Mouse (Mus musculus) heart, embryonic 12.5 days (tissue): ENCODE measurements around the gene Fndc3b. TPM values are rescaled to one million over a fixed set of nuclear protein-coding genes. Genes with fewer than 3 reads are reported as not detected.

ENCODE experiments used
- ATAC-seq: fragments of 200-750 bp; cut with Nextera tagmentation; 2 replicates; pipeline ENCODE4 v1.8.0; 2017; ENCODE audit warnings: moderate TSS enrichment, moderate library complexity; ENCODE audit not compliant: insufficient number of reproducible peaks, low FRiP score
- H3K27ac ChIP-seq: fragments of 300-500 bp; sonication (generic); 2 replicates; pipeline ENCODE4 v1.5.1; 2016; ENCODE audit warnings: mild to moderate bottlenecking, moderate library complexity; ENCODE audit not compliant: poor library complexity, severe bottlenecking
- H3K27me3 ChIP-seq: fragments of 300-500 bp; sonication (generic); replicated peaks from 2 replicates; pipeline ENCODE4 v1.6.1; 2016; ENCODE audit warnings: mild to moderate bottlenecking, moderate library complexity
- H3K36me3 ChIP-seq: fragments of 300-500 bp; sonication (generic); 2 replicates; pipeline ENCODE4 v1.6.1; 2016; ENCODE audit warnings: mild to moderate bottlenecking, moderate library complexity
- H3K4me1 ChIP-seq: fragments of 300-500 bp; sonication (generic); replicated peaks from 2 replicates; pipeline ENCODE4 v1.6.1; 2016; ENCODE audit warnings: mild to moderate bottlenecking
- H3K4me2 ChIP-seq: fragments of 300-500 bp; sonication (generic); 2 replicates; pipeline ENCODE4 v1.6.1; 2016; ENCODE audit warnings: mild to moderate bottlenecking, moderate library complexity
- H3K4me3 ChIP-seq: fragments of 300-500 bp; sonication (generic); 2 replicates; pipeline ENCODE4 v1.5.1; 2016; ENCODE audit warnings: mild to moderate bottlenecking
- H3K9ac ChIP-seq: fragments of 300-500 bp; sonication (generic); 2 replicates; pipeline ENCODE4 v1.6.1; 2016; ENCODE audit warnings: mild to moderate bottlenecking, moderate library complexity
- H3K9me3 ChIP-seq: fragments of 300-500 bp; sonication (generic); replicated peaks from 2 replicates; pipeline ENCODE4 v1.6.1; 2016; ENCODE audit warnings: mild to moderate bottlenecking, moderate library complexity
- WGBS: fragments of 180-500 bp; shearing (Covaris S2); methylation state at CpG from one replicate; pipeline ENCODE4 v1.1.7; 2016; 5-methylcytosine and 5-hydroxymethylcytosine counted together
- polyA plus RNA-seq: library from polyadenylated mRNA; unstranded; fragments of >200 nt; fragmentation: Nextera tagmentation; extraction: Ambion mirVana; gene quantifications from 2 replicates; pipeline ENCODE4 v1.2.1, GENCODE M21; 2016

Gene Fndc3b
- polyA plus RNA-seq, 1 experiment from 2014 or later, result 36.8 TPM

GRCm38 (mm10) chr3:27621176-27621575, 89.9 kb downstream of the Fndc3b start:
- Histone ChIP-seq H3K4me1 (peaks cover 61% of the 10 kb centered on the region), H3K9me3 (no peaks in the 10 kb centered on the region), H3K4me2 (no peak overlapping the region), H3K27me3 (no peaks in the 10 kb centered on the region), H3K4me3 (no peak overlapping the region), H3K27ac (no peak overlapping the region), H3K9ac (no peak overlapping the region), H3K36me3 (peaks cover 13% of the 10 kb centered on the region)
- 67% methylated on average over 4 of the region's 4 CpGs for WGBS
- ATAC-seq, result no peak

DNA sequence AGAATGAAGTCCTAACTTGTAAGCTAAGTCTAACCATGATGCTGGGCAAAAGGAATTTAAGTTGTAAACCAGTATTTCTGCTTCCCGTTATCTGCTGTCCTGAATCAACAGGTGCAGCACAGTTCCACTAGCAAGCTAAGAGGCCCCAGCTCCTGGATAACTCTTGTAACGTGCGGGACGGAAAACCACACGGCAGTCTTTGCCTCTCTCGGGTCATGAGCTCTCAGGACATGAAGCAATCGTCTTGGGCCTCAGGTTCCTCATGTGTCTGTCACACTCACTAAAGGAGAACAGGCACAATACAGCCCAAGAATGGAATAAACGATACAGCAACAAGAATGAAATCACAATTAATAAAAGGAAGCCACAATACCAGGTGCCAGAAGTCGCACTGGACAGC, 93.4 kb downstream of the Fndc3b start:
- Histone ChIP-seq H3K9ac (0 out of 2 replicates have a peak overlapping the region, but pooled peaks have one; percentile 7), H3K27ac (no peak overlapping the region), H3K9me3 (no peaks in the 10 kb centered on the region), H3K4me2 (no peak overlapping the region; the same call in 1 of the 2 replicates), H3K4me3 (no peak overlapping the region), H3K36me3 (peaks cover 17% of the 10 kb centered on the region), H3K4me1 (peaks cover 57% of the 10 kb centered on the region), H3K27me3 (no peaks in the 10 kb centered on the region)
- 68% methylated on average over 9 of the region's 9 CpGs for WGBS
- no peak for ATAC-seq

DNA sequence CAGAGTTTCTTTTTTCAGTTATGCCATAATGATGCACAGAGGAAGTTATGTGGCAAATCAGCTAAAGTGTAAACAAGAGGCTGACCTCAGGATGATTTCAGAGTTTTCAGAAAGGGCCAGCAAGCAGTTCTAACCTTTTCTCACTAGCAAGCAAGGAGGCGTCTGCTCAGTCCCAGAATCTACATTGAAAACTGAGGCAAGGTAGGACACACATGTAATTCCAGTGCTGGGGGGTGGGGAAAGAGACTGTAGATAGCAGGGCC, 93.9 kb downstream of the Fndc3b start:
- Histone ChIP-seq H3K9ac (no peak overlapping the region), H3K27ac (0 out of 2 replicates have a peak overlapping the region, but pooled peaks have one; percentile 44), H3K4me3 (no peak overlapping the region), H3K36me3 (peaks cover 17% of the 10 kb centered on the region), H3K27me3 (no peaks in the 10 kb centered on the region), H3K9me3 (no peaks in the 10 kb centered on the region), H3K4me1 (peaks cover 56% of the 10 kb centered on the region), H3K4me2 (no peak overlapping the region; the same call in 1 of the 2 replicates)
- no peak for ATAC-seq
- 66% methylated on average over 1 of the region's 1 CpGs for WGBS

- H3K9me3 ChIP-seq, result no peaks in the 10 kb centered on the region
- H3K27ac ChIP-seq, result peak overlapping the region; percentile 44
- H3K27me3 ChIP-seq, result no peaks in the 10 kb centered on the region
- no peak overlapping the region for H3K9ac ChIP-seq
- H3K4me2 ChIP-seq, result peak overlapping the region; percentile 35
- H3K4me1 ChIP-seq, result peaks cover 57% of the 10 kb centered on the region
- no peak overlapping the region for H3K4me3 ChIP-seq
- 29% methylated on average over 19 of the region's 19 CpGs for WGBS
- H3K36me3 ChIP-seq, result peaks cover 17% of the 10 kb centered on the region
- ATAC-seq, result peak; percentile 54; the same call in 1 of the 2 replicates
Measured at GRCm38 (mm10) chr3:27616421-27617236, 94.5 kb downstream of the Fndc3b start.

DNA sequence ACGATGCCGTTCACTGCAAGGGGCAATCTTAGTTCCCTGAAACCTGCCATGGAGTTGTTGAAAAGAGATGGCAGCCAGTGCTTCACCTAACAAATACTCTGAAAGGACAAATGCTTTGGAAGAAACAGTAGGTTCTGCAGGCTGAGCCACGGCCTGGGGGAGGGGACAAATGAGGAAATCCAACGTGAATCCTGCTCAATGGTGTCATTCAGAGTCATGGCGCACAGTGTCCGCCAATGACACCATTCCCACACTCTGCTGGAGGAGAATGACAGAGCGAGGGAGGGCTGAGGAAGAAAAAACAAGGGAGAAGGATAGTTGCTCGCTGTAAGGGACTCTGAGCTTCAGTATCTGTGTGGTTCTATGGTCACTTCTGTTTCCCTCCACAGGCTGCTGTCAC, 95.6 kb downstream of the Fndc3b start:
- Histone ChIP-seq H3K36me3 (peaks cover 17% of the 10 kb centered on the region), H3K4me2 (no peak overlapping the region), H3K27ac (no peak overlapping the region), H3K4me3 (no peak overlapping the region), H3K27me3 (no peaks in the 10 kb centered on the region), H3K4me1 (peaks cover 65% of the 10 kb centered on the region), H3K9me3 (no peaks in the 10 kb centered on the region), H3K9ac (no peak overlapping the region)
- 72% methylated on average over 8 of the region's 8 CpGs for WGBS
- no peak for ATAC-seq

DNA sequence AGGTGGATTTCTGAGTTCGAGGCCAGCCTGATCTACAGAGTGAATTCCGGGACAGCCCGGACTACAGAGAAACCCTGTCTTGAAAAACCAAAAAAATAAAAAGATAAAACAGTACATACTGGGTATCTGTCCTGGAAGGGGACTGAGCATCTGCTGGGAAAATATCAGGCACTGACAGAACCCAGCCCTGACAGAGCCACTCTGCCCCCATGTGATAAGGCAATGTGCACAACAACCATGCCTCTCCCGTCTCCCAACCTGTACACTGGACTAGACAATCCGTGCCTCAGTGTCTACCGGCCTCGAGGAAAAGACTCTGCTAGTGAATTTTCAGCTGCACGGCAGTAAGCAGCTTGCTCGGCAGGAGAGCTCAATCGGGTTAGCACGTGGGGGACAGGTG, 97.3 kb downstream of the Fndc3b start:
- no peaks in the 10 kb centered on the region for H3K27me3 ChIP-seq
- H3K4me3 ChIP-seq, result no peak overlapping the region
- no peak overlapping the region for H3K4me2 ChIP-seq
- H3K9me3 ChIP-seq, result no peaks in the 10 kb centered on the region
- WGBS, result 84% methylated on average over 11 of the region's 11 CpGs
- peaks cover 65% of the 10 kb centered on the region for H3K4me1 ChIP-seq
- H3K36me3 ChIP-seq, result peaks cover 9% of the 10 kb centered on the region; the same call in 1 of the 2 replicates
- H3K9ac ChIP-seq, result no peak overlapping the region
- no peak for ATAC-seq
- no peak overlapping the region for H3K27ac ChIP-seq

DNA sequence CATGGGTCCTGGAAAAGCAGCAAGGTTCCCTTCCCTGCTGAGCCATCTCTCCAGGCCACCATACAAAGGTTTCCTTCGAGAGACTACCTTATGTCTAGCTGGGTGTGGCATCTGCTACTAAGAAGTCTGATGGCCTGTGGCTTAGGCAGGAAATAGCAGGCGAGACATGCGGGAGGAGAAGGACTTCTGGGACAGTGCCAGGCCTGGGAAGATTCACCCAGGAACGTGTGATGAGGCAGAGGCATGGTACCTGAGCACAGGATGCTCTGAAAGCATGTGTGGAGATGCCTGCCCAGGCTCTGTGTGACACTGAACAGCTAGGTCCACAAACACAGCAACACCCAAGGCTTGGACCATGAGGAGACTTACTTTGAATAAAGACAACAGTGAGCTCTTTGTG, 98.1 kb downstream of the Fndc3b start:
- H3K27ac ChIP-seq, result no peak overlapping the region
- no peak overlapping the region for H3K4me3 ChIP-seq
- peaks cover 63% of the 10 kb centered on the region for H3K4me1 ChIP-seq
- no peak overlapping the region for H3K9ac ChIP-seq
- H3K36me3 ChIP-seq, result peaks cover 9% of the 10 kb centered on the region; the same call in 1 of the 2 replicates
- H3K4me2 ChIP-seq, result no peak overlapping the region
- no peaks in the 10 kb centered on the region for H3K27me3 ChIP-seq
- WGBS, result 50% methylated on average over 4 of the region's 4 CpGs
- ATAC-seq, result no peak
- H3K9me3 ChIP-seq, result no peaks in the 10 kb centered on the region

GRCm38 (mm10) chr3:27611986-27612385, 99.1 kb downstream of the Fndc3b start:
- H3K9ac ChIP-seq, result no peak overlapping the region
- no peaks in the 10 kb centered on the region for H3K9me3 ChIP-seq
- no peak for ATAC-seq
- no peaks in the 10 kb centered on the region for H3K27me3 ChIP-seq
- H3K4me1 ChIP-seq, result peaks cover 63% of the 10 kb centered on the region
- H3K27ac ChIP-seq, result no peak overlapping the region
- no peak overlapping the region for H3K4me3 ChIP-seq
- 86% methylated on average over 5 of the region's 5 CpGs for WGBS
- H3K36me3 ChIP-seq, result peaks cover 9% of the 10 kb centered on the region; the same call in 1 of the 2 replicates
- H3K4me2 ChIP-seq, result no peak overlapping the region

DNA sequence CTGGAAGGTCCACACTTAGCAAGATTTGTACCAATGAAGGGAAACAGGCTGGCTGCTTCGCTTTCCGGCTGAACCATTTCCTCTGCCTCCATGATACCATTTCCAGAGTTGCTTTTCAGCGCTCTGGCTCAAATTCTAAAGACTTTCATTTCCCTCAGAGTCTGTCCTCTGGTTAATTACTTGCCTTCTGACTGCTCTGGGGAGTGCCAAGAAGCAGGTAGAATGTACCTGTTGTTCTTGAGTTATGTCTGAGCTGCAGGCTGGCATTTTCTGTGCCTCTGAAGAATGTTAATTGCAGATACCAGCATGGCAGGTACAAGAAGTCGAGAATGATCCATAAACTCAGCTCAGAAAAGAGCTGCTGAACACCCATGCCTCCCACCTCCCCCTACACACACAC, 100.6 kb downstream of the Fndc3b start:
- 71% methylated on average over 4 of the region's 4 CpGs for WGBS
- no peak overlapping the region for H3K9ac ChIP-seq
- no peak overlapping the region for H3K4me3 ChIP-seq
- peaks cover 57% of the 10 kb centered on the region for H3K4me1 ChIP-seq
- no peak for ATAC-seq
- H3K27me3 ChIP-seq, result no peaks in the 10 kb centered on the region
- peaks cover 9% of the 10 kb centered on the region; the same call in 1 of the 2 replicates for H3K36me3 ChIP-seq
- H3K4me2 ChIP-seq, result no peak overlapping the region
- H3K27ac ChIP-seq, result peak overlapping the region; percentile 63
- H3K9me3 ChIP-seq, result no peaks in the 10 kb centered on the region

DNA sequence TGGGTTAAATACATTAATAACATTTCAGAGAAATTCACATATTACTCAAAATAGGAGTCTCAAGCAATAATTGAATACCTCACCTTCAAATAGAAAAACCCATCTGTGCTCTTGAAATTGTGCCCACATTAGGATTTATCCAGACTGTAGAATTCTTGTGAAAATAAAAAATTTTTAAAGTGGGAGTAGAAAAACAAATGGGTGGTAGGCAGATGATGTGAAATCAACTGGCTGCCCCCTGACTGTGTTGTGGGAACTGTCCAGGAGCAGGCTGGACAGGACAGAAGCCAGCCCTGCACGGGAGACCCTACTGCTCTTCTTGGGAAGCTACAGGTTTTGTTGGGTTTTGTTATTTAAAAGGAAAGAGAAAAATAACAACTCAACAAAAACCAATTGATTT, 101.0 kb downstream of the Fndc3b start:
- Histone ChIP-seq H3K9me3 (no peaks in the 10 kb centered on the region), H3K4me3 (no peak overlapping the region), H3K4me2 (no peak overlapping the region), H3K4me1 (peaks cover 53% of the 10 kb centered on the region), H3K36me3 (peaks cover 9% of the 10 kb centered on the region; the same call in 1 of the 2 replicates), H3K27me3 (no peaks in the 10 kb centered on the region), H3K9ac (no peak overlapping the region), H3K27ac (no peak overlapping the region)
- WGBS, result 57% methylated on average over 1 of the region's 1 CpGs
- no peak for ATAC-seq

DNA sequence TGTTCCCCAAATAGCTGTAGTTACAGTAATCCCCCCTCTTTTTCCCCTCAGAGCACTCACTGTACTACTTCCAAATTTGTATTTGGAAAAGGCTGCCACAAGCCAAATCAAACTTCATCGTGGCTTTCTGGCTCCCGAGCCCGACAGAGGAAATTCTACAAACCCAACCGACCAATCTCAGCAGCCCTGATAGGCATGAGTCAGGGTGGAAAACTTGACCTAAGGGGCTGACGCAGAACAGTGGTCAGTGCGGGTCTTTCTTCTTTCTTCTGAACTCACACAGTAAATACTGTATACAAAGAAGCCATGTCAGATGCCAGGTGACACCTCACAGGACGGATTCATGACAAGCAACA, 103.3 kb downstream of the Fndc3b start:
- H3K27ac ChIP-seq, result peak overlapping the region; percentile 90
- H3K4me3 ChIP-seq, result no peak overlapping the region
- no peaks in the 10 kb centered on the region for H3K9me3 ChIP-seq
- H3K4me1 ChIP-seq, result peaks cover 52% of the 10 kb centered on the region
- WGBS, result 21% methylated on average over 7 of the region's 7 CpGs
- peak overlapping the region; percentile 61 for H3K9ac ChIP-seq
- peak; percentile 66 for ATAC-seq
- peak overlapping the region; percentile 41 for H3K4me2 ChIP-seq
- H3K27me3 ChIP-seq, result no peaks in the 10 kb centered on the region
- H3K36me3 ChIP-seq, result 0 out of 2 replicates have a peak, but pooled peaks cover under 1% of the 10 kb centered on the region
